Mouse (Mus musculus) hindbrain, embryonic 14.5 days (tissue): ENCODE measurements around the gene Olfr1046. TPM values are rescaled to one million over a fixed set of nuclear protein-coding genes. Genes with fewer than 3 reads are reported as not detected.

Experiments
- ATAC-seq: fragments of 200-750 bp; cut with Nextera tagmentation; 2 replicates; pipeline ENCODE4 v1.8.0; 2017; ENCODE audit warnings: moderate number of reproducible peaks, mild to moderate bottlenecking, moderate TSS enrichment, moderate library complexity; ENCODE audit not compliant: low FRiP score
- DNase-seq: peaks from one replicate; pipeline ENCODE4 v3.0.0-alpha.2; 2015; ENCODE audit warnings: low spot score
- H3K27ac ChIP-seq: fragments of 300-500 bp; sonication (generic); 2 replicates; pipeline ENCODE4 v1.5.1; 2014; ENCODE audit warnings: mild to moderate bottlenecking, moderate library complexity
- H3K27me3 ChIP-seq: fragments of 300-500 bp; sonication (generic); 2 replicates; pipeline ENCODE4 v1.6.1; 2014; ENCODE audit warnings: mild to moderate bottlenecking, low read length, mixed read lengths; ENCODE audit not compliant: control insufficient read depth, insufficient read depth
- H3K36me3 ChIP-seq: fragments of 300-500 bp; sonication (generic); replicated peaks from 2 replicates; pipeline ENCODE4 v1.6.1; 2014; ENCODE audit not compliant: control insufficient read depth, insufficient read depth
- H3K4me1 ChIP-seq: fragments of 300-500 bp; sonication (generic); replicated peaks from 2 replicates; pipeline ENCODE4 v1.6.1; 2014; ENCODE audit warnings: antibody characterized with exemption, low read length, mixed read lengths; ENCODE audit not compliant: control insufficient read depth, insufficient read depth
- H3K4me2 ChIP-seq: fragments of 300-500 bp; sonication (generic); replicated peaks from 2 replicates; pipeline ENCODE4 v1.6.1; 2014; ENCODE audit warnings: mild to moderate bottlenecking, moderate library complexity
- H3K4me3 ChIP-seq: fragments of 300-500 bp; sonication (generic); replicated peaks from 2 replicates; pipeline ENCODE4 v1.5.1; 2014; ENCODE audit warnings: mild to moderate bottlenecking, low read length
- H3K9ac ChIP-seq: fragments of 300-500 bp; sonication (generic); 2 replicates; pipeline ENCODE4 v1.6.1; 2014
- H3K9me3 ChIP-seq: fragments of 300-500 bp; sonication (generic); 2 replicates; pipeline ENCODE4 v1.6.1; 2016; ENCODE audit warnings: low read length; ENCODE audit not compliant: control insufficient read depth
- WGBS: fragments of 180-500 bp; shearing (Covaris S2); extraction: QIAGEN DNeasy Blood & Tissue Kit; methylation state at CpG from one replicate; pipeline ENCODE4 v1.1.7; 2014; 5-methylcytosine and 5-hydroxymethylcytosine counted together
- polyA plus RNA-seq: library from polyadenylated mRNA; unstranded; fragments of >200 nt; fragmentation: Nextera tagmentation; extraction: Ambion mirVana; gene quantifications from 2 replicates; pipeline ENCODE4 v1.2.1, GENCODE M21; 2014

Olfr1046 gene
- polyA plus RNA-seq, 1 experiment from 2014 or later: not detected

DNA sequence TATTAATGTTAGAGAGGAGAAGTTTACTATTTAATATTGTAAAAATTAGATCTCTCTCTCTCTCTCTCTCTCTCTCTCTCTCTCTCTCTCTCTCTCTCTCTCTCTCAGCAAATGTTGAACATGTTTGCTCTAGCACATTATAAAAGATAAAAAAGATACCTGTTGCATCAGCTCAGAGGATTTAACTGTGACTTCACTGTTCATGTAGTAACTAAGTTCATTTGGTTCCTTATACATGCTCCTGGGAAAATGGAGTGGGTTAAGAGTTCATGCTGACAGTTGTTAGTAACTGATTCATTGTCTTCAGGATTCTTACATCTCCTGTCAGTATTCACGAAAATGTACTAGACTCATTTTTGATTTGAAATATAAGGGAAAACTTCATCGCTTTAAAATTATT lies 51.7 kb downstream of the Olfr1046 start, which contains the start of gene Olfr1043:
Gene Olfr1043, minus strand, starts transcription at position 101 of the 400 bp plus-strand sequence.
- no peak for ATAC-seq
- Histone ChIP-seq H3K4me1 (no peaks in the 10 kb centered on the region), H3K27me3 (no peaks in the 10 kb centered on the region), H3K36me3 (no peaks in the 10 kb centered on the region), H3K27ac (no peak within 1 kb of the TSS), H3K9ac (no peak within 1 kb of the TSS), H3K4me3 (no peak within 1 kb of the TSS), H3K9me3 (no peaks in the 10 kb centered on the region), H3K4me2 (no peak within 1 kb of the TSS)
- DNase-seq: no peak
- WGBS: 92% methylated on average over 2 of the region's 2 CpGs

Other genes with a start within 250 kb of the Olfr1046 start
- not detected in 2 replicates for gene Olfr1029, start 245.4 kb downstream of the Olfr1046 start, polyA plus RNA-seq
- gene Olfr1030, start 240.0 kb downstream of the Olfr1046 start, polyA plus RNA-seq: not detected in 2 replicates
- not detected in 2 replicates for gene Olfr1031, start 229.0 kb downstream of the Olfr1046 start, polyA plus RNA-seq
- not detected in 2 replicates for gene Olfr1032, start 213.8 kb downstream of the Olfr1046 start, polyA plus RNA-seq
- 0.22 TPM in 1 of 2 replicates, not detected in the other for gene Olfr1033, start 198.7 kb downstream of the Olfr1046 start, polyA plus RNA-seq
- gene Olfr1034, start 173.5 kb downstream of the Olfr1046 start, polyA plus RNA-seq: not detected in 2 replicates
- not detected in 2 replicates for gene Olfr1036, start 145.3 kb downstream of the Olfr1046 start, polyA plus RNA-seq
- not detected in 2 replicates for gene Olfr1037, start 131.9 kb downstream of the Olfr1046 start, polyA plus RNA-seq
- gene Olfr1039, start 83.4 kb downstream of the Olfr1046 start, polyA plus RNA-seq: not detected in 2 replicates
- not detected in 2 replicates for gene Olfr1040, start 72.6 kb downstream of the Olfr1046 start, polyA plus RNA-seq
- gene Olfr1042, start 57.5 kb downstream of the Olfr1046 start, polyA plus RNA-seq: not detected in 2 replicates
- gene Olfr1043, start 51.8 kb downstream of the Olfr1046 start, polyA plus RNA-seq: not detected in 2 replicates
- not detected in 2 replicates for gene Olfr1044, start 41.5 kb downstream of the Olfr1046 start, polyA plus RNA-seq
- gene Olfr52, start 33.6 kb downstream of the Olfr1046 start, polyA plus RNA-seq: not detected in 2 replicates
- not detected in 2 replicates for gene Olfr1045, start 16.3 kb downstream of the Olfr1046 start, polyA plus RNA-seq
- not detected in 2 replicates for gene Olfr1047, start 12.1 kb upstream of the Olfr1046 start, polyA plus RNA-seq
- gene Olfr1048, start 21.0 kb upstream of the Olfr1046 start, polyA plus RNA-seq: not detected in 2 replicates
- not detected in 2 replicates for gene Olfr1049, start 39.0 kb upstream of the Olfr1046 start, polyA plus RNA-seq
- not detected in 2 replicates for gene Olfr1051, start 59.8 kb upstream of the Olfr1046 start, polyA plus RNA-seq
- not detected in 2 replicates for gene Olfr1052, start 73.1 kb upstream of the Olfr1046 start, polyA plus RNA-seq
- gene Olfr1053, start 96.0 kb upstream of the Olfr1046 start, polyA plus RNA-seq: not detected in 2 replicates
- not detected in 2 replicates for gene Olfr1054, start 116.1 kb upstream of the Olfr1046 start, polyA plus RNA-seq
- gene Olfr1055, start 131.0 kb upstream of the Olfr1046 start, polyA plus RNA-seq: not detected in 2 replicates
- not detected in 2 replicates for gene Olfr1056, start 143.2 kb upstream of the Olfr1046 start, polyA plus RNA-seq
- gene Olfr1057, start 159.1 kb upstream of the Olfr1046 start, polyA plus RNA-seq: not detected in 2 replicates
- gene Olfr1058, start 169.2 kb upstream of the Olfr1046 start, polyA plus RNA-seq: not detected in 2 replicates
- not detected in 2 replicates for gene Olfr1061, start 194.7 kb upstream of the Olfr1046 start, polyA plus RNA-seq
- gene Olfr1062, start 207.4 kb upstream of the Olfr1046 start, polyA plus RNA-seq: not detected in 2 replicates
- gene Olfr1065, start 231.3 kb upstream of the Olfr1046 start, polyA plus RNA-seq: not detected in 2 replicates
- gene Olfr1066, start 237.0 kb upstream of the Olfr1046 start, polyA plus RNA-seq: not detected in 2 replicates